Mouse (Mus musculus) right cerebral cortex, postnatal 4 days (tissue): ENCODE measurements around the gene Hoxb3.

Experiments
- DNase-seq: peaks from one replicate; pipeline ENCODE4 v3.0.0-alpha.2; 2022

The Hoxb3 gene

GRCm38 (mm10) chr11:96303151-96304099 is 19.7 kb upstream of the Hoxb3 start, which contains the start of gene Hoxb5:
Hoxb5 (plus strand) TSS chr11:96303336.
- DNase-seq, result peak; percentile 74

- no peak for DNase-seq
These were observed 18.5 kb upstream of the Hoxb3 start for GRCm38 (mm10) chr11:96304381-96305195.

- DNase-seq, result no peak
These were observed 17.5 kb upstream of the Hoxb3 start for GRCm38 (mm10) chr11:96305505-96306182.

- DNase-seq, result no peak
These were observed 16.8 kb upstream of the Hoxb3 start for GRCm38 (mm10) chr11:96306183-96306907.

GRCm38 (mm10) chr11:96306908-96307269 is 16.2 kb upstream of the Hoxb3 start:
- no peak for DNase-seq

- no peak for DNase-seq
These were observed 14.4 kb upstream of the Hoxb3 start for GRCm38 (mm10) chr11:96308763-96309162.

GRCm38 (mm10) chr11:96309288-96309687 is 13.8 kb upstream of the Hoxb3 start:
- no peak for DNase-seq

GRCm38 (mm10) chr11:96310183-96310938 is 12.8 kb upstream of the Hoxb3 start:
- DNase-seq, result no peak

GRCm38 (mm10) chr11:96311097-96311496 is 12.0 kb upstream of the Hoxb3 start:
- no peak for DNase-seq

GRCm38 (mm10) chr11:96311520-96312417 is 11.4 kb upstream of the Hoxb3 start:
- DNase-seq, result no peak

GRCm38 (mm10) chr11:96313134-96313533 is 10.0 kb upstream of the Hoxb3 start:
- no peak for DNase-seq

- no peak for DNase-seq
These were observed 9.2 kb upstream of the Hoxb3 start for GRCm38 (mm10) chr11:96313806-96314428.

GRCm38 (mm10) chr11:96314671-96315343 is 8.3 kb upstream of the Hoxb3 start:
- DNase-seq, result no peak

- DNase-seq, result no peak
These were observed 7.8 kb upstream of the Hoxb3 start for GRCm38 (mm10) chr11:96315344-96315681.

GRCm38 (mm10) chr11:96316696-96317607 is 6.2 kb upstream of the Hoxb3 start:
- no peak for DNase-seq

- DNase-seq, result no peak
These were observed 5.3 kb upstream of the Hoxb3 start, which contains the start of gene Hoxb4 for GRCm38 (mm10) chr11:96317608-96318367. Hoxb4 (plus strand) TSS chr11:96318267.

- DNase-seq, result no peak
These were observed 4.6 kb upstream of the Hoxb3 start for GRCm38 (mm10) chr11:96318368-96319070.
